Mouse (Mus musculus) heart, postnatal 0 days (tissue): ENCODE measurements around the gene Plaur.

Source experiments
- CTCF ChIP-seq: IDR thresholded peaks from 2 replicates; pipeline ENCODE4 v1.5.1; 2016; ENCODE audit warnings: antibody characterized with exemption, control low read depth, low read depth
- EP300 ChIP-seq: IDR thresholded peaks from 2 replicates; pipeline ENCODE4 v1.6.1; 2016; ENCODE audit warnings: antibody characterized with exemption, low read depth

GRCm38 (mm10) chr7:24454199-24454598 is 8.1 kb upstream of the Plaur start:
- TF ChIP-seq CTCF, result no peak
- TF ChIP-seq EP300, result no peak
